Mouse (Mus musculus): ENCODE data around the gene Usp4. TPM values are rescaled to one million over a fixed set of nuclear protein-coding genes. Genes with fewer than 3 reads are reported as not detected.

Gene Usp4
- total RNA-seq (2023; ENCODE audit: inconsistent age), result 170 to 178 TPM (median 173 TPM) in 4 replicates

GRCm38 (mm10) chr9:108347540-108348289, at the start of gene Usp4:
TSS of gene Usp4 (plus strand) at chr9:108347853.

GRCm38 (mm10) chr9:108305629-108306520, 41.8 kb upstream of the Usp4 start, which contains the start of the genes Rhoa and Tcta:
TSS of gene Rhoa (plus strand) at chr9:108306129.
TSS of gene Tcta (minus strand) at chr9:108306160.

GRCm38 (mm10) chr9:108338886-108339781, 8.5 kb upstream of the Usp4 start, which contains the start of gene Gpx1:
TSS of gene Gpx1 (plus strand) at chr9:108338903.

GRCm38 (mm10) chr9:108392676-108393075, 45.0 kb downstream of the Usp4 start, which contains the start of gene 1700102P08Rik:
TSS of gene 1700102P08Rik (plus strand) at chr9:108392805.

GRCm38 (mm10) chr9:108428384-108428783, 80.7 kb downstream of the Usp4 start, which contains the start of gene Ccdc36:
TSS of gene Ccdc36 (minus strand) at chr9:108428484.

GRCm38 (mm10) chr9:108436182-108436581, 88.5 kb downstream of the Usp4 start, which contains the start of gene BC048562:
TSS of gene BC048562 (plus strand) at chr9:108436482.

Other genes starting within 250 kb of the Usp4 start
- 0.13 to 0.32 TPM (median 0.20 TPM) in 4 replicates for gene Bsn, start 157.5 kb upstream of the Usp4 start, total RNA-seq (2023; ENCODE audit: inconsistent age)
- 21.2 to 24.3 TPM (median 22.8 TPM) in 4 replicates for gene Dag1, start 83.9 kb upstream of the Usp4 start, total RNA-seq (2023; ENCODE audit: inconsistent age)
- gene Nicn1, start 57.4 kb upstream of the Usp4 start, total RNA-seq (2023; ENCODE audit: inconsistent age), result 6.8 to 8.9 TPM (median 8.2 TPM) in 4 replicates
- 1.9 to 3.7 TPM (median 3.2 TPM) in 4 replicates for gene Amt, start 51.0 kb upstream of the Usp4 start, total RNA-seq (2023; ENCODE audit: inconsistent age)
- gene Rhoa, start 41.7 kb upstream of the Usp4 start, total RNA-seq (2023; ENCODE audit: inconsistent age), result 469 to 484 TPM (median 479 TPM) in 4 replicates
- gene Tcta, start 41.7 kb upstream of the Usp4 start, total RNA-seq (2023; ENCODE audit: inconsistent age), result 9.0 to 13.3 TPM (median 11.3 TPM) in 4 replicates
- gene Gpx1, start 8.9 kb upstream of the Usp4 start, total RNA-seq (2023; ENCODE audit: inconsistent age), result 326 to 331 TPM (median 330 TPM) in 4 replicates
- 5.1 to 8.1 TPM (median 5.3 TPM) in 4 replicates for gene 1700102P08Rik, start 45.0 kb downstream of the Usp4 start, total RNA-seq (2023; ENCODE audit: inconsistent age)
- gene Ccdc36, start 80.6 kb downstream of the Usp4 start, total RNA-seq (2023; ENCODE audit: inconsistent age), result not detected in 4 replicates
- not detected in 4 replicates for gene BC048562, start 88.6 kb downstream of the Usp4 start, total RNA-seq (2023; ENCODE audit: inconsistent age)
- gene Ccdc71, start 112.7 kb downstream of the Usp4 start, total RNA-seq (2023; ENCODE audit: inconsistent age), result 26.7 to 37.4 TPM (median 30.9 TPM) in 4 replicates
- 2.2 to 5.0 TPM (median 4.3 TPM) in 4 replicates for gene Klhdc8b, start 113.7 kb downstream of the Usp4 start, total RNA-seq (2023; ENCODE audit: inconsistent age)
- gene Lamb2, start 131.9 kb downstream of the Usp4 start, total RNA-seq (2023; ENCODE audit: inconsistent age), result 0.27 to 0.93 TPM (median 0.32 TPM) in 3 of 4 replicates, not detected in the other
- 286 to 324 TPM (median 289 TPM) in 4 replicates for gene Usp19, start 142.7 kb downstream of the Usp4 start, total RNA-seq (2023; ENCODE audit: inconsistent age)
- gene Qars, start 159.9 kb downstream of the Usp4 start, total RNA-seq (2023; ENCODE audit: inconsistent age), result 184 to 210 TPM (median 200 TPM) in 4 replicates
- 213 to 222 TPM (median 216 TPM) in 4 replicates for gene Qrich1, start 169.0 kb downstream of the Usp4 start, total RNA-seq (2023; ENCODE audit: inconsistent age)
- 190 to 206 TPM (median 192 TPM) in 4 replicates for gene Impdh2, start 212.4 kb downstream of the Usp4 start, total RNA-seq (2023; ENCODE audit: inconsistent age)
- 26.7 to 34.9 TPM (median 34.0 TPM) in 4 replicates for gene Ndufaf3, start 219.6 kb downstream of the Usp4 start, total RNA-seq (2023; ENCODE audit: inconsistent age)
- 93.0 to 123 TPM (median 103 TPM) in 4 replicates for gene Dalrd3, start 222.0 kb downstream of the Usp4 start, total RNA-seq (2023; ENCODE audit: inconsistent age)
- gene Wdr6, start 230.9 kb downstream of the Usp4 start, total RNA-seq (2023; ENCODE audit: inconsistent age), result 40.0 to 43.3 TPM (median 41.3 TPM) in 4 replicates
- gene P4htm, start 249.8 kb downstream of the Usp4 start, total RNA-seq (2023; ENCODE audit: inconsistent age), result 4.6 to 7.5 TPM (median 5.5 TPM) in 4 replicates